ENCODE assay signal across 8 mouse cellular contexts in the genomic region with DNA sequence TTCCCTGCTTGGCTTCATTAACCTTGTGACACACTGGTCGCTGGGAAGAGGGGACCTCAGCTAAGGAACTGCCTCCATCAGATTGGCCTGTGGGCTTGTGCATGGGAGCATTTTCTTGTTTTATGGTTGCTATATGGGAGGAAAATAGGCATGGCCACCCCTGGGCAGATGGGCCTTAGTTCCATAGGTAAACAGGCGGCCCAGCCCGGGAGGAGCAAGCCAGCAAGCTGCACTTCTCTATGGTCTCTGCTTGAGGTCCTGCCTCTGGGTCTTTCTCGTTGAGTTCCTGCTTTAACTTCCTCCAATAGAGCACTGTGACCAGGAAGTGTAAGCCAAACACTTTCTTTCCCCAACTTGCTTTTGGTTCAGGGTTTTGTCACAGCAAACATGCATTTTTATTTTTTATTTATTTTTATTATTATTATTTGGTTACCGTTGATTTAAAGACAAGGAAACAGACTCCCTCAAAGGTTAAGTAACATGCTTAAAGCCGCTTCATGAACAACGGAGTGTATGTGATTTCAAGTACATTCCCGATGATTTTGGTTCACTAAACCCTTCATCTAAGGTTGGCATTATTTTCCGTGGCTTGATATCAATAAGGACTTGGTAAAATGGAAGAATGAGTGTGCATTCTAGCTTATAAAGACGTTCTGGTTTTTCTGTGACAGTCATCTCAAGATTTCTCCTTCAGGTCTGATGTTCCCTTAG. TPM values are rescaled to one million over a fixed set of nuclear protein-coding genes. Genes with fewer than 3 reads are reported as not detected.
DNase-seq lines count a peak whose midpoint lies in the region; ATAC-seq and TF ChIP-seq lines count a peak whose summit lies in the region.

No protein-coding gene starts in this region.

- H3K9ac ChIP-seq in heart, embryonic 11.5 days (ENCODE audit: low read depth, low read length) = peak overlapping the region; percentile 86
- peak overlapping the region; percentile 64 for H3K9ac ChIP-seq in ES-E14 (ENCODE audit: insufficient read depth, low read depth, low read length, poor library complexity, severe bottlenecking)
- H3K9ac ChIP-seq in forebrain, embryonic 11.5 days (ENCODE audit: low read length) = peak overlapping the region; percentile 33
- peak overlapping the region; percentile 78 for H3K9ac ChIP-seq in intestine, embryonic 16.5 days (ENCODE audit: low read depth, low read length)
- peak overlapping the region; percentile 60 for H3K9ac ChIP-seq in stomach, embryonic 14.5 days (replicated peaks; ENCODE audit: low read depth, low read length)

- H3K9me3 ChIP-seq in heart, embryonic 11.5 days (replicated peaks; ENCODE audit: control insufficient read depth, low read length) = no peaks in the 10 kb centered on the region
- H3K9me3 ChIP-seq in ES-E14 (ENCODE audit: control insufficient read depth, insufficient read depth, low read depth, low read length) = no peaks in the 10 kb centered on the region
- no peaks in the 10 kb centered on the region for H3K9me3 ChIP-seq in forebrain, embryonic 11.5 days (ENCODE audit: control insufficient read depth, low read length)
- no peaks in the 10 kb centered on the region for H3K9me3 ChIP-seq in intestine, embryonic 16.5 days (ENCODE audit: control insufficient read depth, low read length)
- H3K9me3 ChIP-seq in stomach, embryonic 14.5 days (ENCODE audit: control insufficient read depth, low read depth, low read length) = no peaks in the 10 kb centered on the region

- WGBS in heart, embryonic 11.5 days (ENCODE audit: insufficient replicate concordance) = 61% methylated on average over 10 of the region's 10 CpGs
- WGBS in forebrain, embryonic 11.5 days = 63% methylated on average over 10 of the region's 10 CpGs
- 57% methylated on average over 10 of the region's 10 CpGs for WGBS in intestine, embryonic 16.5 days
- 55% methylated on average over 10 of the region's 10 CpGs for WGBS in stomach, embryonic 14.5 days

- H3K4me2 ChIP-seq in heart, embryonic 11.5 days = peak overlapping the region; percentile 85
- H3K4me2 ChIP-seq in forebrain, embryonic 11.5 days (ENCODE audit: low read depth, low read length, severe bottlenecking) = peak overlapping the region; percentile 47
- H3K4me2 ChIP-seq in intestine, embryonic 16.5 days (ENCODE audit: low read depth, low read length) = peak overlapping the region; percentile 78
- H3K4me2 ChIP-seq in stomach, embryonic 14.5 days (replicated peaks; ENCODE audit: low read depth, low read length) = peak overlapping the region; percentile 76

- peaks cover 3% of the 10 kb centered on the region; the same call in 1 of the 2 replicates for H3K4me1 ChIP-seq in heart, embryonic 11.5 days (ENCODE audit: control insufficient read depth, insufficient read depth, low read length)
- H3K4me1 ChIP-seq in ES-E14 (ENCODE audit: control insufficient read depth in 2 of 2, insufficient read depth in 2 of 2, low read length in 2 of 2, poor library complexity in 1 of 2) = no peaks in the 10 kb centered on the region
- peaks cover 6% of the 10 kb centered on the region; the same call in 1 of the 2 replicates for H3K4me1 ChIP-seq in forebrain, embryonic 11.5 days (replicated peaks; ENCODE audit: control insufficient read depth, insufficient read depth, low read length)
- 0 out of 2 replicates have a peak, but pooled peaks cover 5% of the 10 kb centered on the region for H3K4me1 ChIP-seq in intestine, embryonic 16.5 days (ENCODE audit: control insufficient read depth, insufficient read depth, low read length)
- H3K4me1 ChIP-seq in stomach, embryonic 14.5 days (ENCODE audit: control insufficient read depth, insufficient read depth, low read length) = no peaks in the 10 kb centered on the region; the same call in 1 of the 2 replicates

- H3K27me3 ChIP-seq in heart, embryonic 11.5 days (ENCODE audit: control insufficient read depth, insufficient read depth, low read length) = no peaks in the 10 kb centered on the region
- H3K27me3 ChIP-seq in forebrain, embryonic 11.5 days (ENCODE audit: control insufficient read depth, insufficient read depth, low read length) = no peaks in the 10 kb centered on the region
- H3K27me3 ChIP-seq in intestine, embryonic 16.5 days (replicated peaks; ENCODE audit: control insufficient read depth, insufficient read depth, low read length) = no peaks in the 10 kb centered on the region
- no peaks in the 10 kb centered on the region for H3K27me3 ChIP-seq in stomach, embryonic 14.5 days (ENCODE audit: control insufficient read depth, insufficient read depth, low read length)

- H3K27ac ChIP-seq in heart, embryonic 11.5 days (ENCODE audit: low read depth, low read length) = peak overlapping the region; percentile 95
- H3K27ac ChIP-seq in ES-E14 (ENCODE audit: insufficient read depth, low read depth, low read length, poor library complexity, severe bottlenecking) = no peak overlapping the region
- H3K27ac ChIP-seq in forebrain, embryonic 11.5 days (ENCODE audit: low read depth, low read length) = no peak overlapping the region
- peak overlapping the region; percentile 90 for H3K27ac ChIP-seq in intestine, embryonic 16.5 days (ENCODE audit: low read length)
- H3K27ac ChIP-seq in stomach, embryonic 14.5 days (ENCODE audit: low read length) = peak overlapping the region; percentile 87; the same call in 1 of the 2 replicates

- in situ Hi-C loops in ES-E14 (cut with MboI; ENCODE audit: low sequenced_read_pairs in 2 of 2, unreplicated experiment in 2 of 2) = no loop called here

- ATAC-seq in heart, embryonic 11.5 days (replicated peaks; ENCODE audit: insufficient number of reproducible peaks, low FRiP score, low TSS enrichment) = peak; percentile 37
- ATAC-seq in forebrain, embryonic 11.5 days (replicated peaks; ENCODE audit: low FRiP score) = peak; percentile 49
- ATAC-seq in intestine, embryonic 16.5 days = peak; percentile 70
- peak; percentile 50; the same call in 1 of the 2 replicates for ATAC-seq in stomach, embryonic 14.5 days (ENCODE audit: insufficient number of reproducible peaks, insufficient read depth, low FRiP score, low read depth)

- peak overlapping the region; percentile 73 for H3K4me3 ChIP-seq in heart, embryonic 11.5 days (ENCODE audit: low read depth, low read length)
- H3K4me3 ChIP-seq in ES-E14 (ENCODE audit: insufficient read depth in 1 of 2, low read depth in 1 of 2, low read length in 2 of 2, poor library complexity in 1 of 2, severe bottlenecking in 1 of 2) = peak overlapping the region; percentile 71 to 97
- peak overlapping the region; percentile 73 for H3K4me3 ChIP-seq in forebrain, embryonic 11.5 days (ENCODE audit: low read depth, low read length)
- H3K4me3 ChIP-seq in intestine, embryonic 16.5 days (ENCODE audit: low read length) = peak overlapping the region; percentile 71
- H3K4me3 ChIP-seq in stomach, embryonic 14.5 days (ENCODE audit: low read depth, low read length) = peak overlapping the region; percentile 75

- intact Hi-C loops in heart, postnatal 10 days (cut with DNase I) = no loop called here

- H3K36me3 ChIP-seq in heart, embryonic 11.5 days (ENCODE audit: control insufficient read depth, insufficient read depth, low read length) = no peaks in the 10 kb centered on the region
- no peaks in the 10 kb centered on the region for H3K36me3 ChIP-seq in ES-E14 (ENCODE audit: control insufficient read depth, insufficient read depth, low read length, poor library complexity, severe bottlenecking)
- no peaks in the 10 kb centered on the region for H3K36me3 ChIP-seq in forebrain, embryonic 11.5 days (ENCODE audit: control insufficient read depth, insufficient read depth, low read length)
- no peaks in the 10 kb centered on the region for H3K36me3 ChIP-seq in intestine, embryonic 16.5 days (ENCODE audit: control insufficient read depth, insufficient read depth, low read length)
- no peaks in the 10 kb centered on the region for H3K36me3 ChIP-seq in stomach, embryonic 14.5 days (ENCODE audit: control insufficient read depth, insufficient read depth, low read length)

- DNase-seq in heart, postnatal 10 days = no peak
- DNase-seq in ES-E14 (ENCODE audit: low read depth, low spot score) = no peak
- peak; percentile 54 for DNase-seq in forebrain, embryonic 11.5 days (ENCODE audit: low spot score)
- peak; percentile 46 to 56 for DNase-seq in lung, postnatal 4 days
- DNase-seq in layer of hippocampus, postnatal 10 days (ENCODE audit: low spot score in 2 of 2) = no peak

TF ChIP-seq in ES-E14, 5 proteins besides CTCF, POLR2A, EP300 and RAD21:
- TF ChIP-seq MAFK (IDR thresholded peaks at IDR 0.05; ENCODE audit: insufficient read depth, low read depth, low read length) (no peak), ZNF384 (IDR thresholded peaks at IDR 0.05; ENCODE audit: low read depth, low read length) (no peak), ZC3H11A (IDR thresholded peaks at IDR 0.05; ENCODE audit: borderline replicate concordance, low read depth, low read length) (no peak), HCFC1 (IDR thresholded peaks at IDR 0.05; ENCODE audit: borderline replicate concordance, insufficient read depth, low read length) (no peak), CHD2 (IDR thresholded peaks at IDR 0.05; ENCODE audit: low read depth, low read length) (no peak)

RNA-seq across cellular contexts. Expression of gene Agl, which starts 0.7 kb away (rescaled TPM):
- 49.2 and 55.8 TPM in 2 replicates for polyA plus RNA-seq in heart, embryonic 11.5 days (2014; fragmentation: Nextera tagmentation; extraction: Ambion mirVana)
- 100 to 1,000 TPM; 144 to 148 TPM for total RNA-seq in heart, postnatal 10 days (2021)
- 5.6 and 5.7 TPM in 2 replicates for total RNA-seq in ES-E14 (2012; rRNA removed)
- 14.9 and 17.4 TPM in 2 replicates for polyA plus RNA-seq in forebrain, embryonic 11.5 days (2014; fragmentation: Nextera tagmentation; extraction: Ambion mirVana)
- 9.9 and 10.3 TPM in 2 replicates for polyA plus RNA-seq in intestine, embryonic 16.5 days (2015; fragmentation: Nextera tagmentation; extraction: Ambion mirVana)
- 18.8 and 19.6 TPM in 2 replicates for polyA plus RNA-seq in stomach, embryonic 14.5 days (2014; fragmentation: Nextera tagmentation; extraction: Ambion mirVana)
- 10 to 100 TPM; 28.6 to 31.0 TPM for total RNA-seq in layer of hippocampus, postnatal 10 days (2021)

RNA-seq across cellular contexts. Expression of gene Frrs1, which starts 50.6 kb away (rescaled TPM):
- 26.7 and 26.8 TPM in 2 replicates for polyA plus RNA-seq in heart, embryonic 11.5 days (2014; fragmentation: Nextera tagmentation; extraction: Ambion mirVana)
- total RNA-seq in heart, postnatal 10 days (2021) = 1 to 10 TPM; 6.6 to 7.7 TPM
- 69.3 and 108 TPM in 2 replicates for total RNA-seq in ES-E14 (2012; rRNA removed)
- 11.3 and 12.2 TPM in 2 replicates for polyA plus RNA-seq in forebrain, embryonic 11.5 days (2014; fragmentation: Nextera tagmentation; extraction: Ambion mirVana)
- polyA plus RNA-seq in intestine, embryonic 16.5 days (2015; fragmentation: Nextera tagmentation; extraction: Ambion mirVana) = 44.6 and 44.7 TPM in 2 replicates
- 38.5 and 39.8 TPM in 2 replicates for polyA plus RNA-seq in stomach, embryonic 14.5 days (2014; fragmentation: Nextera tagmentation; extraction: Ambion mirVana)
- 1 to 10 TPM; 1.7 to 2.5 TPM for total RNA-seq in layer of hippocampus, postnatal 10 days (2021)

Comparison
In these comparisons a context has a peak if more than half of its experiments do, and no peak if none do; other contexts are left out.
1. H3K27ac ChIP-seq: peak in heart, embryonic 11.5 days (single experiment), intestine, embryonic 16.5 days (single experiment) and stomach, embryonic 14.5 days (single experiment); none in ES-E14 (single experiment) and forebrain, embryonic 11.5 days (single experiment).
2. H3K9ac ChIP-seq: peak in every context shown above with its lines; median percentile 86 in heart, embryonic 11.5 days; 78 in intestine, embryonic 16.5 days; 64 in ES-E14; 60 in stomach, embryonic 14.5 days; 33 in forebrain, embryonic 11.5 days.
3. DNase-seq: peak in forebrain, embryonic 11.5 days (single experiment) and lung, postnatal 4 days (2 of 2); none in heart, postnatal 10 days (0 of 2), ES-E14 (single experiment) and layer of hippocampus, postnatal 10 days (0 of 2).
4. Peak in every context shown above with its lines, with median percentiles within 50 percentile points of each other: ATAC-seq, H3K4me2 ChIP-seq and H3K4me3 ChIP-seq.